Mouse (Mus musculus): ENCODE data around the gene Golgb1.

Golgb1 gene

GRCm38 (mm10) chr16:36918505-36918904 is 43.6 kb downstream of the Golgb1 start:
- DNase-seq (ENCODE audit: low spot score in 2 of 2): no peak

- no peak for DNase-seq (ENCODE audit: low spot score in 2 of 2)
Observed at GRCm38 (mm10) chr16:36920410-36920809, 45.5 kb downstream of the Golgb1 start.

GRCm38 (mm10) chr16:36921067-36921613 is 46.2 kb downstream of the Golgb1 start:
- DNase-seq (ENCODE audit: low spot score in 2 of 2): no peak

- no peak for DNase-seq (ENCODE audit: low spot score in 2 of 2)
Observed at GRCm38 (mm10) chr16:36921980-36922379, 47.0 kb downstream of the Golgb1 start.

- no peak for DNase-seq (ENCODE audit: low spot score in 2 of 2)
Observed at GRCm38 (mm10) chr16:36924312-36924711, 49.4 kb downstream of the Golgb1 start.

- DNase-seq (ENCODE audit: low spot score in 2 of 2): no peak
Observed at GRCm38 (mm10) chr16:36925351-36925750, 50.4 kb downstream of the Golgb1 start.

GRCm38 (mm10) chr16:36925797-36926196 is 50.9 kb downstream of the Golgb1 start:
- DNase-seq (ENCODE audit: low spot score in 2 of 2): no peak

GRCm38 (mm10) chr16:36926514-36927447 is 51.8 kb downstream of the Golgb1 start:
- DNase-seq (ENCODE audit: low spot score in 2 of 2): no peak

- no peak for DNase-seq (ENCODE audit: low spot score in 2 of 2)
Observed at GRCm38 (mm10) chr16:36927495-36928105, 52.7 kb downstream of the Golgb1 start.

- DNase-seq (ENCODE audit: low spot score in 2 of 2): no peak
Observed at GRCm38 (mm10) chr16:36928106-36928500, 53.2 kb downstream of the Golgb1 start.

- no peak for DNase-seq (ENCODE audit: low spot score in 2 of 2)
Observed at GRCm38 (mm10) chr16:36929216-36929615, 54.3 kb downstream of the Golgb1 start.

GRCm38 (mm10) chr16:36930231-36931136 is 55.5 kb downstream of the Golgb1 start:
- DNase-seq (ENCODE audit: low spot score in 2 of 2): no peak

- DNase-seq (ENCODE audit: low spot score in 2 of 2): no peak
Observed at GRCm38 (mm10) chr16:36931381-36931780, 56.4 kb downstream of the Golgb1 start.

- no peak for DNase-seq (ENCODE audit: low spot score in 2 of 2)
Observed at GRCm38 (mm10) chr16:36931976-36932375, 57.0 kb downstream of the Golgb1 start.

- no peak for DNase-seq (ENCODE audit: low spot score in 2 of 2)
Observed at GRCm38 (mm10) chr16:36932546-36932945, 57.6 kb downstream of the Golgb1 start.

GRCm38 (mm10) chr16:36934131-36934840 is 59.3 kb downstream of the Golgb1 start:
- peak in 1 of 2 experiments; percentile 27 for DNase-seq (ENCODE audit: low spot score in 2 of 2)

GRCm38 (mm10) chr16:36934841-36935620 is 60.1 kb downstream of the Golgb1 start, which contains the start of gene Hcls1:
Hcls1 (plus strand) TSS chr16:36934983.
- DNase-seq (ENCODE audit: low spot score in 2 of 2): no peak

- DNase-seq (ENCODE audit: low spot score in 2 of 2): no peak
Observed at GRCm38 (mm10) chr16:36935814-36936213, 60.9 kb downstream of the Golgb1 start.

GRCm38 (mm10) chr16:36941137-36941727 is 66.3 kb downstream of the Golgb1 start:
- DNase-seq (ENCODE audit: low spot score in 2 of 2): no peak

GRCm38 (mm10) chr16:36941895-36942294 is 67.0 kb downstream of the Golgb1 start:
- no peak for DNase-seq (ENCODE audit: low spot score in 2 of 2)

Measured in urinary bladder, postnatal 36 days (tissue).